Mouse (Mus musculus): ENCODE results near the gene Rtl10.
"Not testable (repeated sequence)": the region's sequence is repeated elsewhere in the genome, so short reads cannot be mapped to it uniquely, and the experiment has no call there.

Gene Rtl10

GRCm38 (mm10) chr16:18484386-18484785 lies 14.3 kb upstream of the Rtl10 start:
- DNase-seq: no peak

GRCm38 (mm10) chr16:18484794-18485435 lies 13.8 kb upstream of the Rtl10 start:
- no peak for DNase-seq

GRCm38 (mm10) chr16:18486126-18486525 lies 12.6 kb upstream of the Rtl10 start:
- no peak for DNase-seq

- no peak for DNase-seq
Measured at GRCm38 (mm10) chr16:18490281-18490680, 8.4 kb upstream of the Rtl10 start.

- no peak for DNase-seq
Measured at GRCm38 (mm10) chr16:18490894-18491293, 7.8 kb upstream of the Rtl10 start.

GRCm38 (mm10) chr16:18497865-18498515 lies 711 bp upstream of the Rtl10 start:
- no peak for DNase-seq

- no peak for DNase-seq
Measured at GRCm38 (mm10) chr16:18498996-18499395, 295 bp downstream of the Rtl10 start.

- DNase-seq: no peak
Measured at GRCm38 (mm10) chr16:18501531-18501930, 2.8 kb downstream of the Rtl10 start.

GRCm38 (mm10) chr16:18503566-18504342 lies 5.1 kb downstream of the Rtl10 start:
- DNase-seq: no peak

GRCm38 (mm10) chr16:18506524-18507199 lies 8.0 kb downstream of the Rtl10 start:
- DNase-seq: no peak

GRCm38 (mm10) chr16:18507200-18507549 lies 8.5 kb downstream of the Rtl10 start:
- no peak for DNase-seq

GRCm38 (mm10) chr16:18511741-18512140 lies 13.0 kb downstream of the Rtl10 start:
- no peak for DNase-seq

- no peak for DNase-seq
Measured at GRCm38 (mm10) chr16:18513508-18513907, 14.8 kb downstream of the Rtl10 start.

GRCm38 (mm10) chr16:18518091-18518490 lies 19.4 kb downstream of the Rtl10 start:
- no peak for DNase-seq

GRCm38 (mm10) chr16:18523563-18524245 lies 25.0 kb downstream of the Rtl10 start:
- no peak for DNase-seq

- no peak for DNase-seq
Measured at GRCm38 (mm10) chr16:18528656-18529055, 30.0 kb downstream of the Rtl10 start.

GRCm38 (mm10) chr16:18533061-18533460 lies 34.4 kb downstream of the Rtl10 start:
- not testable (repeated sequence) for DNase-seq

- no peak for DNase-seq
Measured at GRCm38 (mm10) chr16:18537407-18537990, 38.8 kb downstream of the Rtl10 start.

GRCm38 (mm10) chr16:18539281-18539680 lies 40.6 kb downstream of the Rtl10 start:
- DNase-seq: no peak

- no peak for DNase-seq
Measured at GRCm38 (mm10) chr16:18543151-18543829, 44.6 kb downstream of the Rtl10 start.

- DNase-seq: no peak
Measured at GRCm38 (mm10) chr16:18547891-18548290, 49.2 kb downstream of the Rtl10 start.
